Mouse (Mus musculus) liver, embryonic 14.5 days (tissue): ENCODE results near the gene Mepce. TPM values are rescaled to one million over a fixed set of nuclear protein-coding genes. Genes with fewer than 3 reads are reported as not detected.

Experiments
- ATAC-seq: fragments of 200-750 bp; cut with Nextera tagmentation; 2 replicates; pipeline ENCODE4 v1.8.0; 2017; ENCODE audit warnings: moderate number of reproducible peaks, mild to moderate bottlenecking, moderate library complexity; ENCODE audit not compliant: insufficient read depth
- DNase-seq, 3 experiments: peaks; one replicate each; pipeline ENCODE4 v3.0.0-alpha.2; 2012 to 2013; ENCODE audit warnings: low read depth in 3 of 3, low spot score in 3 of 3
- H3K27ac ChIP-seq: fragments of 300-500 bp; sonication (generic); 2 replicates; pipeline ENCODE4 v1.5.1; 2014; ENCODE audit warnings: moderate library complexity, mild to moderate bottlenecking, control low read depth, inconsistent platforms
- H3K27me3 ChIP-seq: fragments of 300-500 bp; sonication (generic); 2 replicates; pipeline ENCODE4 v1.6.1; 2014; ENCODE audit warnings: mild to moderate bottlenecking, low read length, moderate library complexity; ENCODE audit not compliant: control insufficient read depth, insufficient read depth
- H3K36me3 ChIP-seq: fragments of 300-500 bp; sonication (generic); replicated peaks from 2 replicates; pipeline ENCODE4 v1.6.1; 2014; ENCODE audit warnings: low read depth; ENCODE audit not compliant: control insufficient read depth, insufficient read depth
- H3K4me1 ChIP-seq, 2 experiments: fragments of 200-500 bp in 1 of 2; fragments of 300-500 bp in 1 of 2; sonication (generic) in 1 of 2; replicated peaks; 2 replicates each; pipeline ENCODE4 v1.6.1; 2012 to 2014; ENCODE audit warnings: antibody characterized with exemption in 1 of 2, inconsistent platforms in 1 of 2, low read length in 1 of 2; ENCODE audit not compliant: control insufficient read depth in 2 of 2, insufficient read depth in 2 of 2
- H3K4me2 ChIP-seq: fragments of 300-500 bp; sonication (generic); 2 replicates; pipeline ENCODE4 v1.6.1; 2014; ENCODE audit warnings: low read depth, mild to moderate bottlenecking, control low read depth, moderate library complexity
- H3K4me3 ChIP-seq, 2 experiments: fragments of 200-500 bp in 1 of 2; fragments of 300-500 bp in 1 of 2; sonication (generic) in 1 of 2; 2 replicates each; pipeline ENCODE4 v1.5.1; 2012 to 2014; ENCODE audit warnings: low read depth in 2 of 2, low read length in 2 of 2, mild to moderate bottlenecking in 2 of 2, control low read depth in 1 of 2, inconsistent platforms in 1 of 2, moderate library complexity in 1 of 2; ENCODE audit not compliant: insufficient read depth in 1 of 2
- H3K9ac ChIP-seq: fragments of 300-500 bp; sonication (generic); replicated peaks from 2 replicates; pipeline ENCODE4 v1.6.1; 2014; ENCODE audit warnings: mild to moderate bottlenecking, control low read depth, moderate library complexity
- H3K9me3 ChIP-seq: fragments of 300-500 bp; sonication (generic); 2 replicates; pipeline ENCODE4 v1.6.1; 2016; ENCODE audit warnings: low read length, mixed read lengths; ENCODE audit not compliant: control insufficient read depth
- CTCF ChIP-seq: IDR thresholded peaks from 2 replicates; pipeline ENCODE4 v1.5.1; 2016; ENCODE audit warnings: antibody characterized with exemption, low read depth, control low read depth
- EP300 ChIP-seq: IDR thresholded peaks from 2 replicates; pipeline ENCODE4 v1.6.1; 2016; ENCODE audit warnings: antibody characterized with exemption, low read depth
- WGBS: fragments of 180-500 bp; shearing (Covaris S2); extraction: QIAGEN DNeasy Blood & Tissue Kit; methylation state at CpG from one replicate; pipeline ENCODE4 v1.1.7; 2014; ENCODE audit not compliant: insufficient replicate concordance; 5-methylcytosine and 5-hydroxymethylcytosine counted together
- polyA plus RNA-seq, 2 experiments: library from polyadenylated mRNA; depleted of rRNA in 1 of 2; stranded (reverse) in 1 of 2; unstranded in 1 of 2; fragments of >200 nt; fragmentation: Nextera tagmentation in 1 of 2; extraction: Ambion mirVana in 1 of 2; gene quantifications; 2 replicates each; pipeline versions ENCODE4 v1.2.1 to v1.2.3; 2012 to 2014

Gene Mepce
- polyA plus RNA-seq, 2 experiments, result 6.4 to 13.3 TPM

GRCm38 (mm10) chr5:137742048-137742447, 45.4 kb downstream of the Mepce start:
- Histone ChIP-seq H3K4me3 (no peak overlapping the region), H3K4me1 (peaks cover 19 to 20% of the 10 kb centered on the region in 2 experiments), H3K4me2 (peak overlapping the region; percentile 96), H3K36me3 (no peaks in the 10 kb centered on the region), H3K27ac (no peak overlapping the region), H3K9me3 (no peaks in the 10 kb centered on the region), H3K27me3 (no peaks in the 10 kb centered on the region), H3K9ac (peak overlapping the region; percentile 74; the same call in 1 of the 2 replicates)
- 65% methylated on average over 10 of the region's 10 CpGs for WGBS
- no peak for DNase-seq
- TF ChIP-seq CTCF, result no peak
- TF ChIP-seq EP300, result no peak
- ATAC-seq, result no peak

DNA sequence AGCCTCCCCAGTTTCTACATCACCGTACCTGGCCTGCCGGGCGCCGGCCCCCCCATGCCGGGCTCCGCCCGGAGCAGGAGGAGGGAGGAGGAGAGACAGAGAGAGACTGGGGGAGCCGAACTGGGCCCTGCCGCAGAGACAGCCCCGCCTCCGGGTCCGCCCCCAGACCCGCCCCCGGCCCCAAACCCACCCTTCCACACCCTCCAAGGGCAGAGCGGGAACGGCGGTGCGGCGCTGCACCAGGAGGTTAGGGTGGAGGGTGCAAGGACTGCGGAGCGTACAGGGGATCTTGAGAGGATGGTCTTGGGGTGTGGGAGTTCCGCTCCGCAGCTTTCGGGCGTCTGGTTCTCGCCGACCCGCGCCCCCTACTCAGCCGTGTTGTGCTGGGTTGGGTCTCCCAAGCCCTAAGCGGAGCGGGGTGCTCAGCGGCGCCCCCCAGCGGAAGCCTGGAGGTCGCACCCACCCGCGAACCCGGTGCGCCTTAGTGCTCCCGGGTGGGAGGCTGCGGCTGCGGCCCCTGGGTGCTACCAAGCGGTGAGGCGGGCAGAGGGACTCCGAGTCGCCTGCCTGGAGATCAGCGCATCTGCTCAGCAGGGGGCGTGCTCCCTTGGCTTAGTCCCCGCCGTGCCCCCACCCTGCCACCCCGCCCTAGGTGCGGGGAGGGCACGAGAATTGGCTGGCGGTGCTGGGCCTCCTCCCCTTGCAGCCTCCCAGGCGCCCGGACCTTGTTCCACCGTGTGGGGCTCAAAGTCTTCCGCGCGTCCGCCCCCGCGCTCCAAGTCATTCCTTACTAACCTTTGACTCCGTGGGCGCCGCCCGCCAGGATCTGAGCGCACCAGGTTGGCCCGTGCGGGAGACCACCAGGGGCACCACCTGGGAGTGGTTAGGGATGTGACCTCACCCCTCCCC, 46.2 kb downstream of the Mepce start, which contains the start of gene Nyap1:
Gene Nyap1 (minus strand): TSS at position 585 of the 909 bp plus-strand sequence.
- WGBS, result 2% methylated on average over 71 of the region's 71 CpGs
- H3K9me3 ChIP-seq, result no peaks in the 10 kb centered on the region
- H3K36me3 ChIP-seq, result no peaks in the 10 kb centered on the region
- peak; percentile 76 for ATAC-seq
- H3K9ac ChIP-seq, result peak within 1 kb of the TSS; percentile 74
- H3K4me3 ChIP-seq, result peak within 1 kb of the TSS; percentile 67
- no peak for TF ChIP-seq EP300
- peak; percentile 79 for TF ChIP-seq CTCF
- peak; percentile 71 to 82 (median 72) for DNase-seq
- peak within 1 kb of the TSS; percentile 26 for H3K27ac ChIP-seq
- H3K4me2 ChIP-seq, result peak within 1 kb of the TSS; percentile 96
- H3K27me3 ChIP-seq, result no peaks in the 10 kb centered on the region
- peaks cover 19 to 20% of the 10 kb centered on the region in 2 experiments for H3K4me1 ChIP-seq

DNA sequence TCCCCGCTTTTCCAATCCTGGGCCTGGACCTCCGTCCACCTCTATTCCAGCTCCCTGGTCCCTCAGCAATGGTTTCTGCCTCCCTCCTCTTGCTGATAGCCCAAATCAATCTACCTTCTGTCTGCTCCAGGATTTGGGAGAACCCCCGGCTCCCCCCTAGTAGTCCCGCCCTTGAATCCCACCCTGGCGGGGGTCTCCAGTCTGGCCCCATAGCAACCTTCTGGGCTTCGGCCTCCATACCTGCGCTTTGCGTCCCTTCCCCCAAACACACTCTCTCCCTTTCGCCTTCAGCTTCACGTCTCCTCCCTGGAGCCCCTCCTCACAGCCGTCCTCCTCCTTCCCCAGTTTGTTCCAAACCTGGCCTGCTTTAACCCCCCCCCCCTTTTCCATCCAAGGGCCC, 46.9 kb downstream of the Mepce start:
- Histone ChIP-seq H3K4me1 (peaks cover 18 to 20% of the 10 kb centered on the region in 2 experiments), H3K4me2 (peak overlapping the region; percentile 96), H3K36me3 (no peaks in the 10 kb centered on the region), H3K9me3 (no peaks in the 10 kb centered on the region), H3K4me3 (peak overlapping the region; percentile 67), H3K27me3 (no peaks in the 10 kb centered on the region), H3K9ac (peak overlapping the region; percentile 74), H3K27ac (no peak overlapping the region)
- DNase-seq (no peak), ATAC-seq (no peak)
- WGBS, result 46% methylated on average over 11 of the region's 11 CpGs
- TF ChIP-seq CTCF (no peak), EP300 (no peak)

DNA sequence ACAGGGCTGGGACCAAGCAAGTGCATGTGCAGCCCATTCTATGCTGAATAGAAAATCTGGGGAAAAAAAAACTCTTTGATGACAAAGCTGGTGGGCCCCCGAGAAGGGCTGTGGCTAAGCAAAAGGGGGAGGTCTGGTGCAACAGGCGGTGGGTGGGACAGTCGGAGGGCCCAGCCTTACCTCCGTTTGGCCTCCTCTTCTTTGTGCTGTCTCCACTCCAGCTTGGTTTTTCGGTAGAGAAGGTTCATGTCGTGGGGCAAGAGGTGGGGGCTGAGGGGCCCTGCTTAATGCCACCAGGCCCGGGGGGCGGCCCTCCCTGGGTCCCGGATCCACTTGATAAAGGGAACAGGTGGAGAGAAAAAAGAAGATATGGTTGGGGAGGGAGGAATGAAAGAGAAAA, 48.0 kb downstream of the Mepce start:
- H3K36me3 ChIP-seq, result no peaks in the 10 kb centered on the region
- no peak for DNase-seq
- no peak overlapping the region for H3K27ac ChIP-seq
- TF ChIP-seq CTCF (no peak), EP300 (no peak)
- no peak for ATAC-seq
- no peak overlapping the region for H3K9ac ChIP-seq
- no peak overlapping the region for H3K4me2 ChIP-seq
- H3K4me1 ChIP-seq, result peaks cover 10 to 12% of the 10 kb centered on the region in 2 experiments; a peak in 3 of 4 replicates
- no peaks in the 10 kb centered on the region for H3K9me3 ChIP-seq
- no peak overlapping the region for H3K4me3 ChIP-seq
- 41% methylated on average over 9 of the region's 9 CpGs for WGBS
- H3K27me3 ChIP-seq, result no peaks in the 10 kb centered on the region

- Histone ChIP-seq H3K4me1 (peaks cover 10 to 12% of the 10 kb centered on the region in 2 experiments; a peak in 3 of 4 replicates), H3K4me2 (no peak overlapping the region), H3K9ac (no peak overlapping the region), H3K9me3 (no peaks in the 10 kb centered on the region), H3K27ac (no peak overlapping the region), H3K36me3 (no peaks in the 10 kb centered on the region), H3K4me3 (no peak overlapping the region), H3K27me3 (no peaks in the 10 kb centered on the region)
- WGBS, result 57% methylated on average over 5 of the region's 5 CpGs
- DNase-seq (no peak), ATAC-seq (no peak)
- no peak for TF ChIP-seq EP300
- peak; percentile 53 for TF ChIP-seq CTCF
Measured at GRCm38 (mm10) chr5:137738516-137738915, 48.9 kb downstream of the Mepce start.
